Mouse (Mus musculus): ENCODE data around the gene Gm20708.

DNA sequence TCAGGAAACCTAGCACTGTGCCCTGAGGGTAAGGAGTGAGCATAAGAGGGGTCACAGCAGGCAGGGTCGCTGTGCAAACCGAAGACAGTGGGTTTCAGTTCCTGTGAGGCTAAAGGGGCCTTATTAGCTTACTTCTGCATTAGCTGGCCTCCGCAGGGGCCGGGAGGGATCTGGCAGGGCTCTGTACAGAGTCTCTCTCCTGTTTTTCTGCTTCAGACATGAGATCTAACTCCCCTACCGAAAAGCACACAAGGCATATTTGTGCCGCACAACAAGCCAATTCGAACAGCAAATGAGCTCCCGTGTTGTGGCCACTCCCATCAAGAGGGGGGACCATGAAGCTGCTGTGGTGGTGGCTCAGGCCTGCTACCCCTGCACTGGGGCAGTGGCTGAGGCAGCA is 69.4 kb downstream of the Gm20708 start:
- no peak for TF ChIP-seq CTCF (conservative IDR thresholded peaks at IDR 0.05; ENCODE audit: low read length)
- no peak for TF ChIP-seq POU5F1 (IDR thresholded peaks at IDR 0.05; ENCODE audit: borderline replicate concordance, low read length)
- TF ChIP-seq NANOG (IDR thresholded peaks at IDR 0.05; ENCODE audit: borderline replicate concordance, low read length): no peak

Data from E14TG2a.4 (cell line).